Mouse (Mus musculus): Measurements from ENCODE around the gene Gdf5. TPM values are rescaled to one million over a fixed set of nuclear protein-coding genes. Genes with fewer than 3 reads are reported as not detected.

Gene Gdf5
- polyA plus RNA-seq (2012; rRNA removed), result 1.2 and 2.2 TPM in 2 replicates

DNA sequence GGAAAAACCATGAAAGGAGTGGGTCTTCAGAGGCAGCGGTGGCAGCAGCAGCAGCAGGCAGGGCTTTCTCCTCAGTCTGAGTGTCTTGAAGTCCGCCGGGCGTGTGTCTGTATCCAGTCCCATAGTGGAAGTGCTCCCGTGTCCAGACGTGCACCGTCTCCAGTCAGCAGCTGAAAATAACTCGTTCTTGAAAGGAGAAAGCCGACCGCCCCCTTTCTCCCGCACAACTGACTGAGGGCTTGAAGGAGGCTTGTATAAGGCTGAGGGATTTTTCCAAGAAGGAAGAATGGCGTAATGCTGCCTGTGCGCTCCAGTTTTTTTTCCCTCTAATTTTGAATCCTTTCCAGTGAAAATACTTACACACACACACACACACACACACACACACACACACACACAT, at the start of gene Gdf5:
Gene Gdf5 (minus strand): TSS at position 244 of the 400 bp plus-strand sequence.

DNA sequence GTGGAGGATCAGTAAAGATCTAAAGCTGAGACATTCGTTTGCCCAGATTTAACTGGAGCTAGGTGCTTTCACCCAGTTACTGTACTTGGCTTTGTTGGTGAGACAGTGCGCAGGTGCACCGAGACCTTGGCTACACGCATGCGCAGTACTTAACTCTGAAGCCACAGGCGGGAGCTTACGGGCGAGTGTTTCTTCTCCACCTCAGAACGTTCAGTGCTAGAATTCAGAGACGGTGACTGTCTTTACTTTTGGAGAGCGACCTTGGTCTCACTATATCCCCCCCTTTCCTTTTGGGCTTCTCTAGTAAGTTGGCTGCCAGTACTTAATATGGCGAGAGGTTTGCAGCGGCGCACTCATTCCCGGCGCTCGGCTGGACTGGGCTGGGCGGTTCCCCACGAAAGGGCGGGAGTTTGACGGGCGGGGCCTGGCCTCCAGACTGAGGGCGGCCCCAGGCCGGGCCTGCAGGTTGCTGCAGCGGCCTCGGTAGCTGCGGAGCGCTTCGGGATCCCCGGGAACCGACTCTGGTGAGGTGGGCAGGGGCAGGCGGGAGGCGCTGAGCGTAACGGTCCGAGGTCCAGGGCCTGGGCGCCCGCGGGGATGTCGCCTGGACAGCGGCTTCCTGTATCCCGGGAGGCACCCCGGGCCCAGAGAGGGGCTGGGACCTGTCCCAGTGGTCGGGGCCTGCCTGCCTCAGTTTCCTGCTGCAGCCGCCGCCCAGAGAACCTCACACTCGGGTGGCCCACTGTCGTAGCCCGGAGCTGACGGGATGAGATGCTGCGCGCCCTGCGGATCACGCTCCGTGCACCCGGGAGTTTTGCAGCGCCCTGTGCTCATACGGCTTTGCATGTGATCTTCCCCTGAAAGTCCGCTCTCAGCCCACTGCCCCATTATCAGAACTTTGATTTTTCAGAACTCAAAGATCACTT, 11.2 kb upstream of the Gdf5 start, which contains the start of gene Cep250:
Gene Cep250 (plus strand): TSS at position 325 of the 926 bp plus-strand sequence.

DNA sequence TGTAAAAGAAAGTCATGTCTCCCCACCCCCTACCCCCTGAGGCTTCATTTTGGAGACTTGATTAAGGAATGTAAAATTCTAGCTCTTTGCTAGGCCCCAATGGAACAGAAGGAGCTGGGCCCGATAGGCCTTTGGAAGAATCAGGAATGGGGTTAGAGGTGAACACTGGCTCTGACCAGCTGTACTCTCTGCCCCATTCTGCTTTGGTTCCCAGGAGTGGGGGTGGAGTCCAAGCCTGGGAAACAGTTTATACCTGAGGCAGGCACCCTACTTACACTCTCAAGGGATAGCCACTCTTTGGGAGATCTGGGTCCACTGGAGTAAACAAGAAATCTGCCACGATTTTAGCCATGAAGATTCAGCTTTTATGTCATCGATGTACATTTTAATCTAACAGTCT, 4.5 kb downstream of the Gdf5 start, which contains the start of gene Gm15557:
Gene Gm15557 (plus strand): TSS at position 48 of the 400 bp plus-strand sequence.

DNA sequence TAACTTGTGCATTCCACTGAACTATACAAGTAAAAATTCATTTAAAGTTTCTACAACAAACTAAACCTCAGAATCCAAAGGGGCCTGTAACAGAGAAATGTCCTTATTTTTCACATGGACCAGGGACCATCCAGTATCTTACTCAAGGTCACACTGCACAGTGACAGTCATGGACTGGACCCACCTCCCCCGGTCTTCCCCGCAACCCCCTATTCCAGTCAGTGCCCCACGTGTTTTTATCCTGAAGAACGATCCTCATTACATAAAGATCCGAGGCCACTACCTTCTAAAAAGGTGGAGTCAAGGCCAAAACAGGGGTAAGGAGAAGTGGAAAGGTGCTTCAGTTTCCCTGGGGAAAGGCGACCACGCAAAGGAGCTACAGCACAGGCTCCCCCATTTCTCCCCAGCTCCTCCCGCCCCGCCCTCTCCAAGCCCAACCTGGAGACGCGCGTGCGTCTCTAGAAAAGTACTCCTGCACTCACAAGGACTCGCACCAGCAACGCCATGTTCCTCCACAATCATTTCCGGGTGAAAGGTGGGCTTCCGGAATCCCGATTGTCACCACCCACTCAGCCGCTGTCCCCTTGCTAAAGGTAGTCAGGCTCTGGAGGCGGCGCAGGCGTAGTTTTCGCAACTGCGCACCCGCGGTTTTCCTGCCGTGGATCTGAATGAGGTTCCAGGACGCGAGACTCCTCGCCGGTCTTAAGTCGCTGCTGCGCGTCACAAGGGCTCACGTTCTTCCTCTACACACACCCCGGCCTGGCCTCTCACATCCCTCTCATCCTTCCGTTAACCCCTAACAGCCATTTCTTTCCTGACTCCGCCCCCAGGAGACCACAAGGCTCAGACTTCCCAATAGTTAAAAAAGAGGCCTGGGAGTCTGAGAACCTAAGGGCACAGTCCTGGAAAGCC, 15.4 kb downstream of the Gdf5 start, which contains the start of gene Uqcc1:
Gene Uqcc1 (minus strand): TSS at position 780 of the 912 bp plus-strand sequence.

Other genes with a start within 250 kb of the Gdf5 start
- gene Edem2, start 215.9 kb downstream of the Gdf5 start, polyA plus RNA-seq (2012; rRNA removed), result 63.7 and 66.7 TPM in 2 replicates
- not detected in 2 replicates for gene Gm17581, start 209.5 kb downstream of the Gdf5 start, polyA plus RNA-seq (2012; rRNA removed)
- gene Procr, start 194.2 kb downstream of the Gdf5 start, polyA plus RNA-seq (2012; rRNA removed), result 4.5 and 5.4 TPM in 2 replicates
- 47.7 and 48.1 TPM in 2 replicates for gene Mmp24, start 170.0 kb downstream of the Gdf5 start, polyA plus RNA-seq (2012; rRNA removed)
- gene BC029722, start 125.9 kb downstream of the Gdf5 start, polyA plus RNA-seq (2012; rRNA removed), result 22.7 and 22.9 TPM in 2 replicates
- 83.7 and 90.0 TPM in 2 replicates for gene Eif6, start 118.4 kb downstream of the Gdf5 start, polyA plus RNA-seq (2012; rRNA removed)
- gene Fam83c, start 110.5 kb downstream of the Gdf5 start, polyA plus RNA-seq (2012; rRNA removed), result 0.08 TPM in 1 of 2 replicates, not detected in the other
- 48.4 and 50.8 TPM in 2 replicates for gene Uqcc1, start 15.1 kb downstream of the Gdf5 start, polyA plus RNA-seq (2012; rRNA removed)
- gene Gm15557, start 4.6 kb downstream of the Gdf5 start, polyA plus RNA-seq (2012; rRNA removed), result not detected in 2 replicates
- gene Cep250, start 11.1 kb upstream of the Gdf5 start, polyA plus RNA-seq (2012; rRNA removed), result 23.8 and 26.5 TPM in 2 replicates
- gene 6430550D23Rik, start 62.6 kb upstream of the Gdf5 start, polyA plus RNA-seq (2012; rRNA removed), result 3.9 and 4.1 TPM in 2 replicates
- gene Ergic3, start 62.7 kb upstream of the Gdf5 start, polyA plus RNA-seq (2012; rRNA removed), result 364 and 378 TPM in 2 replicates
- gene Fer1l4, start 107.6 kb upstream of the Gdf5 start, polyA plus RNA-seq (2012; rRNA removed), result 0.05 TPM in 2 replicates
- 9.0 and 11.0 TPM in 2 replicates for gene Spag4, start 119.8 kb upstream of the Gdf5 start, polyA plus RNA-seq (2012; rRNA removed)
- gene Cpne1, start 166.6 kb upstream of the Gdf5 start, polyA plus RNA-seq (2012; rRNA removed), result 72.3 and 85.1 TPM in 2 replicates
- 25.2 and 25.7 TPM in 2 replicates for gene Rbm12, start 166.6 kb upstream of the Gdf5 start, polyA plus RNA-seq (2012; rRNA removed)
- 12.9 and 13.2 TPM in 2 replicates for gene Gm28036, start 181.7 kb upstream of the Gdf5 start, polyA plus RNA-seq (2012; rRNA removed)
- 400 and 406 TPM in 2 replicates for gene Romo1, start 198.7 kb upstream of the Gdf5 start, polyA plus RNA-seq (2012; rRNA removed)
- 31.2 and 36.0 TPM in 2 replicates for gene Nfs1, start 198.8 kb upstream of the Gdf5 start, polyA plus RNA-seq (2012; rRNA removed)
- 194 and 214 TPM in 2 replicates for gene Rbm39, start 234.9 kb upstream of the Gdf5 start, polyA plus RNA-seq (2012; rRNA removed)

Data from central nervous system, embryonic 14 days (tissue).